Mouse (Mus musculus) forebrain, embryonic 14.5 days (tissue): ENCODE measurements around the gene Carhsp1. TPM values are rescaled to one million over a fixed set of nuclear protein-coding genes. Genes with fewer than 3 reads are reported as not detected.

Experiments used
- ATAC-seq: fragments of 200-750 bp; cut with Nextera tagmentation; 2 replicates; pipeline ENCODE4 v1.8.0; 2017; ENCODE audit warnings: mild to moderate bottlenecking, moderate library complexity
- DNase-seq: peaks from one replicate; pipeline ENCODE4 v3.0.0-alpha.2; 2015; ENCODE audit warnings: low spot score
- H3K27ac ChIP-seq: fragments of 300-500 bp; sonication (generic); 2 replicates; pipeline ENCODE4 v1.5.1; 2014; ENCODE audit warnings: low read depth, mild to moderate bottlenecking, control low read depth, low read length, moderate library complexity
- H3K27me3 ChIP-seq: fragments of 300-500 bp; sonication (generic); replicated peaks from 2 replicates; pipeline ENCODE4 v1.6.1; 2014; ENCODE audit warnings: low read length, control low read depth, mixed read lengths; ENCODE audit not compliant: control insufficient read depth, insufficient read depth
- H3K36me3 ChIP-seq: fragments of 300-500 bp; sonication (generic); 2 replicates; pipeline ENCODE4 v1.6.1; 2014; ENCODE audit warnings: low read length, control low read depth; ENCODE audit not compliant: control insufficient read depth, insufficient read depth
- H3K4me1 ChIP-seq: fragments of 300-500 bp; sonication (generic); 2 replicates; pipeline ENCODE4 v1.6.1; 2014; ENCODE audit warnings: antibody characterized with exemption, low read length, control low read depth; ENCODE audit not compliant: control insufficient read depth, insufficient read depth
- H3K4me2 ChIP-seq: fragments of 300-500 bp; sonication (generic); 2 replicates; pipeline ENCODE4 v1.6.1; 2014; ENCODE audit warnings: mild to moderate bottlenecking, control low read depth, low read length
- H3K4me3 ChIP-seq: fragments of 300-500 bp; sonication (generic); 2 replicates; pipeline ENCODE4 v1.5.1; 2014; ENCODE audit warnings: low read depth, low read length, control low read depth
- H3K9ac ChIP-seq: fragments of 300-500 bp; sonication (generic); 2 replicates; pipeline ENCODE4 v1.6.1; 2014; ENCODE audit warnings: mild to moderate bottlenecking, low read length, control low read depth, moderate library complexity
- H3K9me3 ChIP-seq: fragments of 300-500 bp; sonication (generic); replicated peaks from 2 replicates; pipeline ENCODE4 v1.6.1; 2016; ENCODE audit warnings: low read length, control low read depth, mixed read lengths; ENCODE audit not compliant: control insufficient read depth
- WGBS: fragments of 180-500 bp; shearing (Covaris S2); extraction: QIAGEN DNeasy Blood & Tissue Kit; methylation state at CpG from one replicate; pipeline ENCODE4 v1.1.7; 2014; 5-methylcytosine and 5-hydroxymethylcytosine counted together
- microRNA-seq: library from miRNA; unstranded; fragments of <30 nt; microRNA quantifications from one replicate; pipeline ENCODE4, GENCODE M21; 2016
- polyA plus RNA-seq: library from polyadenylated mRNA; unstranded; fragments of >200 nt; fragmentation: Nextera tagmentation; extraction: Ambion mirVana; gene quantifications from 2 replicates; pipeline ENCODE4 v1.2.1, GENCODE M21; 2014

The Carhsp1 gene
- polyA plus RNA-seq, 1 experiment from 2014 or later, result 95.0 TPM

DNA sequence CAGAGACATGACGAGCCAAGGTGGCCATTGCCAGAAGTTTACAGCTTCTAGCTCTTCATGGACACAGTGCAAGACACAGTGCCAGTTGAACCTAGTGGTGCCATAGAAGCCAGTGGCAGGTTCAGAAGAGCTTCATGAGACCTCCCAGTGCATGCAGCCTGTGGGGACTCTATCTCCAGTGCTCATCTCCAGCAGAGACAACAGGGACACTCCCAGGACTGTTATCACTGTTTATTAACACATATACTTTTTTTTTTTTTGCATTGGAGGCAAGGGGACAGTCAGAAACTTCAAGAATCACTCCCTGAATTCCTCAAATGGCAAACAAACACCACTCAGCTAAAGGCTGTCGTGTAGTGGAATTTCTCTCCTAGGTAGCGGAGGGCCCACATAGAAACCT lies 58.5 kb downstream of the Carhsp1 start:
- no peak overlapping the region for H3K27ac ChIP-seq
- H3K4me1 ChIP-seq, result no peaks in the 10 kb centered on the region
- no peak overlapping the region for H3K4me3 ChIP-seq
- H3K36me3 ChIP-seq, result peaks cover 13% of the 10 kb centered on the region; the same call in 1 of the 2 replicates
- WGBS, result 87% methylated on average over 3 of the region's 3 CpGs
- H3K9ac ChIP-seq, result no peak overlapping the region
- H3K4me2 ChIP-seq, result no peak overlapping the region
- no peaks in the 10 kb centered on the region for H3K9me3 ChIP-seq
- H3K27me3 ChIP-seq, result no peaks in the 10 kb centered on the region
- DNase-seq (no peak), ATAC-seq (no peak)

DNA sequence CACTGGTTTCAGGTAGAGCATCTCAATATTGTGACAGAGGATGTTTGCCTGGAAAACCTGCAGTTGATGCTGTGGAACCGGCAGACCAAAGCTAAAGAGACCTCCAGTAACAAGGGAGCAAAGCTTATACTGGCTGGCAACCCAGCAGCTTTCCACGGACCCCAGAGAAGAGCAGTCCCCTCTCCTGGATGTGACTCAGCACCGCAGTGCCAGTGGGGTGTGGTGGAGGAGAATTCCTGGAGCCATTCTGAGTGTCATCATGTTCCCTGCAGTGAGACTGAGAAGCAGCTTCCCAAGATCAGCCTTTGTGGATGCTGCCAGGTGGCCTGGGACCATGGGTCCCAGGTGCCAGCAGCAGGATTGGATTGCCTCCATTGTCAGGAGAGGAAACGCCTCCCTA lies 58.9 kb downstream of the Carhsp1 start:
- DNase-seq (no peak), ATAC-seq (no peak)
- H3K9ac ChIP-seq, result no peak overlapping the region
- H3K4me2 ChIP-seq, result no peak overlapping the region
- no peak overlapping the region for H3K27ac ChIP-seq
- no peak overlapping the region for H3K4me3 ChIP-seq
- no peaks in the 10 kb centered on the region for H3K9me3 ChIP-seq
- peaks cover 11% of the 10 kb centered on the region; the same call in 1 of the 2 replicates for H3K36me3 ChIP-seq
- 85% methylated on average over 4 of the region's 4 CpGs for WGBS
- no peaks in the 10 kb centered on the region for H3K4me1 ChIP-seq
- no peaks in the 10 kb centered on the region for H3K27me3 ChIP-seq

DNA sequence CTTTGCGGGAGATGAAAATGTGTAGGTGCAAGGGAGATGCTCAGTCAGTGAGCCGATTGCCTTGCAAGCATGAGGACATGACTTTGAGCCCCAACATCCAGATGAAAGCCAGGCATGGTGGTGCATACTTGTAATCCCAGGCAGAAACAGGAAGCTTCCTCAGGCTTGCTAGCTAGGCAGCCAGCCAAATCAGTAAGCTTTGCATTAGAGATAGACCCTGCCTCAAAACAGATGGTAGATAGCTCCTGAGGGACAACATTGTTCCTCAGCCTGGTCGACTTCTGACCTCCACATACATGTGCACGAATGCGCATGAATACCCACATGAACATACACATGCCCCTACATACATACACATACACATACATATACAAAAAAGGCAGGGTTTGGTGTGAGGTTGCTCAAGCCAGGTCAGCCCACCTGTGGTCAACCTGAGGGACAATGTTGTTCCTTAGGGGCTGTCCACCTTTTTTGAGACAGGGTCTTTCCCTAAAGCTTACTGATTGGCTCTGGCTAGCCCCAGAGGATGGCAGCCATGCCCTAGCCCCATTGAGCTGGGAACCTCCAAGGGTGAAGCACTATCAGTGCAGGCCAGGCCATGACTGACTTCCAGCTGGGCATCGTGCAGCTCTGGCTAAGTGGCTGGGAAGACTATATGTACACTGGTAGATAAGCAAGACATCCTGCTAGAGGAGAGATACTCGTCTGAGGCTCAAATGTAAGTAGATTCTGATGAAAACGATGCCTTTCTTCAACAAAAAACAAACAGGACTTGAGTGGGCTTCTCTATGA lies 59.5 kb downstream of the Carhsp1 start:
- DNase-seq, result no peak
- 88% methylated on average over 8 of the region's 8 CpGs for WGBS
- no peaks in the 10 kb centered on the region for H3K27me3 ChIP-seq
- no peaks in the 10 kb centered on the region for H3K4me1 ChIP-seq
- H3K9ac ChIP-seq, result no peak overlapping the region
- ATAC-seq, result no peak
- H3K4me3 ChIP-seq, result no peak overlapping the region
- no peaks in the 10 kb centered on the region for H3K9me3 ChIP-seq
- H3K27ac ChIP-seq, result no peak overlapping the region
- no peak overlapping the region for H3K4me2 ChIP-seq
- peaks cover 11% of the 10 kb centered on the region; the same call in 1 of the 2 replicates for H3K36me3 ChIP-seq

- Histone ChIP-seq H3K4me1 (no peaks in the 10 kb centered on the region), H3K4me3 (no peak overlapping the region), H3K4me2 (no peak overlapping the region), H3K27me3 (no peaks in the 10 kb centered on the region), H3K9ac (no peak overlapping the region), H3K36me3 (peaks cover 13% of the 10 kb centered on the region; the same call in 1 of the 2 replicates), H3K27ac (no peak overlapping the region), H3K9me3 (no peaks in the 10 kb centered on the region)
- DNase-seq (no peak), ATAC-seq (no peak)
- WGBS, result 83% methylated on average over 3 of the region's 3 CpGs
Observed at GRCm38 (mm10) chr16:8610397-8610796, 61.6 kb downstream of the Carhsp1 start.

Small RNA genes within 50 kb of the gene (microRNA-seq; reads per million reads assigned to microRNA genes)
- not detected for gene Gm22137

Other genes starting within 250 kb of the Carhsp1 start
- not detected in 2 replicates for gene Tmem114, start 247.0 kb downstream of the Carhsp1 start, polyA plus RNA-seq
- 43.9 and 48.6 TPM in 2 replicates for gene Mettl22, start 201.4 kb downstream of the Carhsp1 start, polyA plus RNA-seq
- 34.9 and 36.0 TPM in 2 replicates for gene Abat, start 158.7 kb downstream of the Carhsp1 start, polyA plus RNA-seq
- 34.7 and 36.3 TPM in 2 replicates for gene Pmm2, start 34.5 kb downstream of the Carhsp1 start, polyA plus RNA-seq
- gene Tmem186, start 34.4 kb downstream of the Carhsp1 start, polyA plus RNA-seq, result 14.8 TPM in 2 replicates
- gene Gm5767, start 8.6 kb upstream of the Carhsp1 start, polyA plus RNA-seq, result not detected in 2 replicates
- 42.1 and 42.7 TPM in 2 replicates for gene Usp7, start 120.2 kb upstream of the Carhsp1 start, polyA plus RNA-seq
- gene 1810013L24Rik, start 157.9 kb upstream of the Carhsp1 start, polyA plus RNA-seq, result 19.6 and 24.9 TPM in 2 replicates